Mouse (Mus musculus) heart, postnatal 0 days (tissue): ENCODE data around the gene Tlcd2.

Experiments used
- CTCF ChIP-seq: IDR thresholded peaks from 2 replicates; pipeline ENCODE4 v1.5.1; 2016; ENCODE audit warnings: antibody characterized with exemption, control low read depth, low read depth
- EP300 ChIP-seq: IDR thresholded peaks from 2 replicates; pipeline ENCODE4 v1.6.1; 2016; ENCODE audit warnings: antibody characterized with exemption, low read depth

DNA sequence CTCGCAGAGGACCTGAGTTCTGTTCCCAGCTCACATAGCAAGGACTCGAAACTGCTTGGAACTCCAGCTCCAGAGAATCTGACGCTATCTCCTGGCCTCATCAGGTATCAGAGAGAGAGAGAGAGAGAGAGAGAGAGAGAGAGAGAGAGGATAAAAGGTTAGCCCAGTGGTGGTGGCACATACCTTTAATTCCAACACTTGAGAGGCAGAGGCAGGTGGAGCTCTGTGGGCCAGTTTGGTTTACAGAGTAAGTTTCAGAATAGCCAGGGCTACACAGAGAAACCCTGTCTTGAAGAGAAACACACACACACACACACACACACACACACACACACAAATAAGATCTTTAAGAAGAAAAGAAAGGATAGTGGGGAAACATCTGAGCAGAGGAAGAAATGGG, 38.4 kb upstream of the Tlcd2 start:
- TF ChIP-seq CTCF (no peak), EP300 (no peak)
